Mouse (Mus musculus) thymus, postnatal 4 days (tissue): ENCODE measurements at regions not wholly inside any gene's neighbourhood (a gene's known extent, or its start where the extent isn't known, plus 50 kb on each side); places are given as distances from the start of the nearest gene placed in this dataset.

ENCODE experiments used
- DNase-seq: peaks from one replicate; pipeline ENCODE4 v3.0.0; 2021

DNA sequence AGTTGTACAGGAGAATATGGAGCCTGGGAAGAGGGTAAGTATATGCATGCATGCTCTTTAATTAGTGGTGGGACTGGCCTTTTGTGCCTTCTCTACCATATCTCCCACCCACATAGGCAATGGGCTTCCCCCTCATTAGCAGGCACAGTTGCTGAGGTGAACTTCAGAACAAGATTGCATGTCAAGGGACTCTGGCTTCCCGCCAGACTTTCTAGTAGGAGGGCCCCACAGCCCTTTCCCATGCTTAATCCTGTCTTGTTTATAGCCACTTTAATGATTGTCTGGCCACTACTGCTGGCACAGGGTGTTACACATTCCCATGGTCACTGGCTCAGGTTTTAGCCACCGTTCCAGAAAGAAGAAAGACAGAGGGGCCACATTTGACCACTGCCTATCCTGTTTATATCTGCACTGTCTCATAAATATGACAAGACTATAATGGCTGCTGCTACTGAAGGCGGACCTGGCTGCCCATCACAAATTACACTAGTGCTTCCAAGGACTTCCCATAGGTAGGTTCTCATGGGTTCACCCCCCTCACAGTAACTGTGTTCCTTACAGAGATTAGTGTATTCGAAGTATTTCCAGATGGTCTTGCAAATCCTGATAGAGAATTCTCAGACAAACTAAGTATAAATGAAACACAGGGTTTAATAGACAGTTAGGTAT, 362.6 kb downstream of the Fat4 start:
- no peak for DNase-seq

DNA sequence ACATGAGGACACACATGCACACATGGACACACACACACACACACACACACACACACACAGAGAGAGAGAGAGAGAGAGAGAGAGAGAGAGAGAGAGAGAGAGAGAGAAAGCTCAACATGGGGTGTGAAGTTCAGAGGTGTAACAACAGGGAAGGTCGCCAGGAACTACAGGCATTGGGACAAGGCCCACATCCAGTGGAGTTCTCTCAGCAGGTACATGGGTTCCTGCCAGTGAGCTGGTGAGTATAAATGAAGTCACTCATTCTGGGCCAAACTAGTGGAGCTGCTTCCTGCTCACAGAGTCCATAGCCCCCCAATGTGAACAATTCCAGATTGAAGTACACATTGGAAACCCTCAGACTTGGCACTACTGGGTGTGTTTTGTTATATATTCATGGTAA, 366.3 kb downstream of the Fat4 start:
- DNase-seq: no peak

- DNase-seq: no peak
These were observed 378.1 kb downstream of the Fat4 start for GRCm38 (mm10) chr3:39264671-39265430.

GRCm38 (mm10) chr3:39265606-39266005, 378.9 kb downstream of the Fat4 start:
- no peak for DNase-seq

DNA sequence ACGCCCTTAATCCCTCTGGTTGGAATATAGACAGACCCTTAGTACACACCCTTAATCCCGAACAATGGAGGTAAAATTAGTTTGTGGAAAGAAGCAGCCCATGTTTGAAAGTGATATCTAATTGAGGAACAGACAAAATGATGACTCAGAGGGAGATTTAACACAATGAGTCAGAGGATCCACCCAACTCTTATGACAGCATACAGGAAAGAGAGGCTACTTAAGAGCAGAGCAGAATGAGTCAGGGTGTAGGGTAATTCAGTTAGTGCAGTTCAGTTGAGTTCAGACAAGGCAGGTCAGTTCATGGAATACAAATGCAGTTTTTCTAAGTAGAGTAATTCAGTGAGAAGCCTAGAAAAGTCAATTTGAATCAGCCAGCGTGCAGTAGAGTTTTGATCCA, 382.6 kb downstream of the Fat4 start:
- DNase-seq: no peak

DNA sequence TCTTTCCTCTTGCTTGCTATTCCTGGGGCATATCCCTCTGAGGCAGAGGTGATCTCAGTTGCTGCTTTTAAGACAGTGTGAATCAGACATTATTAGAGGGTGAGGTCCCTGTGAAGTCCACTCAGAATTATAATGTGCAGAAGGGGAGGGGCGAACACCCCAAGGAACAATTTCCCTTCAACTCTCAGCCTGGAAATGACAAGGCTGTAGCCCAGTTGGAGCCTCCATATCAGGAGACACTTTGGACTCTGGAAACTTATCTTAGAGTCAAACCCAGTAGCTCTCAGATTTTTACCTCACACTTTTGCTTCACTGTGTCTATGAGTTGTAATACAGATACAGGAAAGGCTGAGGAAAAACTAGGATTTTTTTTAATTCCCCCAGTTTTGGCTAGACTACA, 385.9 kb downstream of the Fat4 start:
- no peak for DNase-seq

GRCm38 (mm10) chr3:39276897-39277296, 390.2 kb downstream of the Fat4 start:
- DNase-seq: no peak

DNA sequence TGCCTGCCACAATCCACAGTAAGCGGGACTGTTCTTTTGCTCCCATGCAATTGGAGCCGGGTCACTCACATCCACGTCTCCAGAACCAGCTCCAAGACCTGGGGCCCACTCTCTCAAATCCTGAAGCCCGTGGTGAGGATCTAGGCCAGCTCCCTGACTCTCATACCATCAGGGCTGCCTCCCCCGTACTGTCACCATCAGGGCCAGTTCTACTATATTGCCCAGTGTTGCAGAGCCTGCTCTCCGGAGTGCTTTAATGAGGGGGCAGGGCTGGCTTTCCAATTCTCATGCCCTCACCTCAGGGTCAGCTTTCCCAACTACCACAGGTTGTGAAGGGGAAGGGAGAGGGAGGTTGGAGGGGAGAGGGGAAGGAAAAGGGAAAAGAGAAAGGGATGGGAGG, 390.6 kb downstream of the Fat4 start:
- DNase-seq: no peak

- DNase-seq: no peak
These were observed 408.5 kb downstream of the Fat4 start for GRCm38 (mm10) chr3:39295255-39295654.

DNA sequence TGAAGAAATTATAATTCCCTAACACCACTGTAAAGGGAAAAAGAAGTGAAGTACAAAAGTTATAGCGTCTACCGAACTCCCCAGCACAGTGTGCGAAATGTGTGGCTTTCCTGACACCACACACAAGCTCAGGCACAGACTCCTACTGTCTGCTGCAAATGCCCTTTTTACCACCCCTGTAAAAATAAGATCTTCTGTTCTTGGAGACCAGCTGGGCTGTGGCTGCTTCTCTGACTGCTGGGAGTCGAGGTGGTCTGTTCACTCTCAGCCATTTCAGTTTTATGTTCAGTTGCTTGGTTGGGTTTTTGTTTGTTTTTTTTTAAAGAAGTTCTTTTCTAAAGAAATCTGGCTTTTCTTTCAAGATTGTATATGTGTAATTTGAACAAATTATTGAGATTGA, 409.5 kb downstream of the Fat4 start:
- DNase-seq: no peak

- no peak for DNase-seq
These were observed 422.7 kb downstream of the Fat4 start for GRCm38 (mm10) chr3:39309487-39309886.

GRCm38 (mm10) chr3:39313563-39313962, 426.8 kb downstream of the Fat4 start:
- DNase-seq: no peak

DNA sequence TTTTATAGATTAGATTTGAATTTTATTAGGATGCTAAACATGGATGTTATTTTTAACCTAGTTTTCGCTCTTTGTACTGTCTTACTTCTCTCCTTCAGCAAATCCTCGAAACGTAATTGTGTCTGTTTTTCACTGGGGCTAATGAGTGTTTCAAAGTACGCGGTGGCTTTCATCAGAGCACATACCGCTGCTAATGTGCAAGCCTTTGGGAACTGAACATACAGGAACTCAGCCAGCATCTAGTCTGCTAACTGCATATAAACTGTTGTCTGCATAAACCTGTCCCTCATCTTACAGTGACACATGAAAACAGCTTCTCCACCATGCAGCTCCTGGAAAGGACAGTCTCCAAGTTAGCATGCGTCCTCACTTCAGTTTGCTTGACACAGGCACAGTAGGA, 434.1 kb downstream of the Fat4 start:
- no peak for DNase-seq

- DNase-seq: no peak
These were observed 435.5 kb downstream of the Fat4 start for GRCm38 (mm10) chr3:39322225-39322624.

GRCm38 (mm10) chr3:39335612-39336230, 449.0 kb downstream of the Fat4 start:
- no peak for DNase-seq

GRCm38 (mm10) chr3:39341161-39341687, 454.5 kb downstream of the Fat4 start:
- no peak for DNase-seq

- DNase-seq: no peak
These were observed 457.3 kb downstream of the Fat4 start for GRCm38 (mm10) chr3:39344078-39344477.

DNA sequence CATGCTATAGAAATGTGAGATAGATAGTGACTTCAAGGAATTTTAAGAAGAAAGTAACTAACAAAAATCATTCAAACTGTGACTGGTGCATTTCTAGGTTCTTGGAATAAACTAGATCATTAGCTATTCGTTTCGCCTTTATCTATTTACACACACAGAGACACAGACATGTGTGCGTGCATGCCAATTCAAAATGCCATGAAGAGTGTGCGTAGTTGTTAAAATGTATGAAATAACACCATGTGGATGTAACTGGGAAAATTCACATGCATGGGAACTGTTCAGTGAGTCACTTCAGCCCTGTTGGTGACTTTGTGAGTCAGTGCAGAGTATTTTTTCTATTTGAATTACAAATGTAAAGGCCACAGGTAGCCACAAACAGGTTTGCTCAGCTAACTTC, 460.8 kb downstream of the Fat4 start:
- DNase-seq: no peak

GRCm38 (mm10) chr3:39357012-39357411, 470.3 kb downstream of the Fat4 start:
- DNase-seq: no peak

DNA sequence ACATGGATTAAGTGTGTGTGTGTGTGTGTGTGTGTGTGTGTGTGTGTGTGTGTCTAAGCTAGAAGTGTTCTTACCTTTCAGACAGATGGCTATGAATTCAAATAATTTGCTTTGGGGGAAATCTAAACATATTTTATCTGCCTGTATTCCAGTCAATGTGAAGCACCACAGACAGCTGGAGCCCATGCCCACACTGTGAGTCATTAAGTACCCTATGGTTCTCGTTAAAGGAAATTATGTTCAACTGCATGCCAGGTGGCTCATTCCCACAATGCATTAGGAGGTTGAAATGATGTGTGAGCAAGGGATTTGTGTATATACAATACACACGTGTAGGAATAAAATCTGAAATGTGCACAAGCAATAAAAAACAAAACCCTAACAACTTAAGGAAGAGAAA, 473.5 kb downstream of the Fat4 start:
- DNase-seq: no peak

- DNase-seq: no peak
These were observed 484.2 kb downstream of the Fat4 start for GRCm38 (mm10) chr3:39370926-39371325.

- DNase-seq: no peak
These were observed 485.7 kb downstream of the Fat4 start for GRCm38 (mm10) chr3:39372426-39372950.

- no peak for DNase-seq
These were observed 488.7 kb downstream of the Fat4 start for GRCm38 (mm10) chr3:39375465-39375864.

- DNase-seq: no peak
These were observed 501.8 kb downstream of the Fat4 start for GRCm38 (mm10) chr3:39388491-39388890.
